Mouse (Mus musculus) bone marrow macrophage, adult 2 months (primary cell): Measurements from ENCODE around the gene Pawr. TPM values are rescaled to one million over a fixed set of nuclear protein-coding genes. Genes with fewer than 3 reads are reported as not detected.

Experiments used
- H3K27ac ChIP-seq: 2 replicates; pipeline ENCODE4 v1.5.1; 2012; ENCODE audit warnings: low read depth, low read length; ENCODE audit not compliant: insufficient read depth
- H3K4me1 ChIP-seq: 2 replicates; pipeline ENCODE4 v1.6.1; 2012; ENCODE audit warnings: low read length; ENCODE audit not compliant: control insufficient read depth, insufficient read depth
- H3K4me3 ChIP-seq: 2 replicates; pipeline ENCODE4 v1.5.1; 2012; ENCODE audit warnings: mild to moderate bottlenecking, low read length, moderate library complexity; ENCODE audit not compliant: insufficient read depth
- CTCF ChIP-seq: IDR thresholded peaks from 2 replicates; pipeline ENCODE4 v1.5.1; 2012; ENCODE audit warnings: low read depth, mild to moderate bottlenecking, low read length, moderate library complexity
- POLR2A ChIP-seq: IDR thresholded peaks from 2 replicates; pipeline ENCODE4 v1.6.1; 2012; ENCODE audit warnings: mild to moderate bottlenecking, low read depth, low read length, borderline replicate concordance
- polyA plus RNA-seq: library from polyadenylated mRNA; stranded (reverse); fragments of >200 nt; gene quantifications from 2 replicates; pipeline ENCODE4 v1.2.4, GENCODE M21; 2012; ENCODE audit not compliant: missing spikeins, insufficient read depth, insufficient read length

Gene Pawr
- polyA plus RNA-seq, 1 experiment = not detected

- Histone ChIP-seq H3K27ac (no peak overlapping the region), H3K4me1 (no peaks in the 10 kb centered on the region), H3K4me3 (no peak overlapping the region)
- no peak for TF ChIP-seq POLR2A
- no peak for TF ChIP-seq CTCF
Measured at GRCm38 (mm10) chr10:108292651-108293050, 39.3 kb upstream of the Pawr start.

GRCm38 (mm10) chr10:108293620-108294195 lies 38.2 kb upstream of the Pawr start:
- Histone ChIP-seq H3K4me3 (no peak overlapping the region), H3K27ac (no peak overlapping the region)
- TF ChIP-seq CTCF (no peak), POLR2A (no peak)

GRCm38 (mm10) chr10:108294766-108295165 lies 37.2 kb upstream of the Pawr start:
- TF ChIP-seq POLR2A = no peak
- no peak for TF ChIP-seq CTCF
- no peak overlapping the region for H3K4me3 ChIP-seq
- H3K4me1 ChIP-seq = no peaks in the 10 kb centered on the region
- no peak overlapping the region for H3K27ac ChIP-seq

More at GRCm38 (mm10) chr10:108293620-108294195, 38.2 kb upstream of the Pawr start:
- H3K4me1 ChIP-seq = no peaks in the 10 kb centered on the region

GRCm38 (mm10) chr10:108296446-108296845 lies 35.5 kb upstream of the Pawr start:
- H3K4me1 ChIP-seq = no peaks in the 10 kb centered on the region
- TF ChIP-seq POLR2A (no peak), CTCF (no peak)

GRCm38 (mm10) chr10:108298261-108298660 lies 33.7 kb upstream of the Pawr start:
- Histone ChIP-seq H3K4me3 (no peak overlapping the region), H3K4me1 (no peaks in the 10 kb centered on the region), H3K27ac (no peak overlapping the region)
- TF ChIP-seq POLR2A (no peak), CTCF (no peak)

More at GRCm38 (mm10) chr10:108296446-108296845, 35.5 kb upstream of the Pawr start:
- no peak overlapping the region for H3K4me3 ChIP-seq
- H3K27ac ChIP-seq = no peak overlapping the region

GRCm38 (mm10) chr10:108298841-108299545 lies 32.9 kb upstream of the Pawr start:
- no peaks in the 10 kb centered on the region for H3K4me1 ChIP-seq
- no peak overlapping the region for H3K4me3 ChIP-seq
- no peak for TF ChIP-seq POLR2A
- TF ChIP-seq CTCF = no peak
- H3K27ac ChIP-seq = no peak overlapping the region

- TF ChIP-seq POLR2A (no peak), CTCF (no peak)
- Histone ChIP-seq H3K4me1 (no peaks in the 10 kb centered on the region), H3K27ac (no peak overlapping the region), H3K4me3 (no peak overlapping the region)
Measured at GRCm38 (mm10) chr10:108299828-108300227, 32.1 kb upstream of the Pawr start.

- H3K4me1 ChIP-seq = no peaks in the 10 kb centered on the region
- no peak overlapping the region for H3K27ac ChIP-seq
- H3K4me3 ChIP-seq = peak overlapping the region; percentile 50
- TF ChIP-seq CTCF (peak; percentile 89), POLR2A (no peak)
Measured at GRCm38 (mm10) chr10:108300843-108301242, 31.1 kb upstream of the Pawr start.

GRCm38 (mm10) chr10:108307772-108308171 lies 24.1 kb upstream of the Pawr start:
- Histone ChIP-seq H3K27ac (no peak overlapping the region), H3K4me3 (no peak overlapping the region), H3K4me1 (no peaks in the 10 kb centered on the region)
- no peak for TF ChIP-seq CTCF
- no peak for TF ChIP-seq POLR2A

GRCm38 (mm10) chr10:108310195-108310594 lies 21.7 kb upstream of the Pawr start:
- TF ChIP-seq CTCF = no peak
- TF ChIP-seq POLR2A = no peak
- no peaks in the 10 kb centered on the region for H3K4me1 ChIP-seq
- H3K4me3 ChIP-seq = no peak overlapping the region
- no peak overlapping the region for H3K27ac ChIP-seq

- Histone ChIP-seq H3K4me1 (no peaks in the 10 kb centered on the region), H3K27ac (no peak overlapping the region), H3K4me3 (no peak overlapping the region)
- TF ChIP-seq CTCF (no peak), POLR2A (no peak)
Measured at GRCm38 (mm10) chr10:108311396-108311795, 20.5 kb upstream of the Pawr start.
